Comparison of ENCODE assay signal across 25 mouse cellular contexts in genomic region chr19:21108311-21108710, GRCm38 (mm10).
DNase-seq lines count a peak whose midpoint lies in the region; ATAC-seq lines count a peak whose summit lies in the region.
"Had no signal": no experiment of that assay in that cellular context is flagged by ENCODE, and none has a peak within 500 bp of the region (broad histone marks: within the 10 kb centered on the region; RNA-seq: fewer than 3 reads in every experiment).

No protein-coding gene starts in this region.

- DNase-seq in kidney, adult 18-20 months, result peak; percentile 28
- DNase-seq in NIH3T3 (ENCODE audit: low read depth), result peak; percentile 27
- peak; percentile 36 to 43 for DNase-seq in kidney, postnatal 25 days
- no peak for DNase-seq in layer of hippocampus, adult 9-11 months
- DNase-seq in urinary bladder, postnatal 14 days (ENCODE audit: low spot score), result no peak
- DNase-seq: B cell, adult 2 months; cerebellum, adult 2 months; cerebellum, postnatal 36 days; gastrocnemius, postnatal 14 days; heart, adult 11 months; liver; liver, postnatal 0 days; lung, postnatal 14 days; midbrain, embryonic 14.5 days; spleen, adult 18-20 months had no signal

- H3K4me2 ChIP-seq in kidney, embryonic 14.5 days (replicated peaks; ENCODE audit: low read depth, low read length), result no peak overlapping the region
- no peak overlapping the region for H3K4me2 ChIP-seq in intestine, embryonic 16.5 days (ENCODE audit: low read depth, low read length)
- no peak overlapping the region for H3K4me2 ChIP-seq in hindbrain, embryonic 12.5 days (replicated peaks)
- H3K4me2 ChIP-seq: heart, embryonic 11.5 days had no signal

- no peaks in the 10 kb centered on the region for H3K36me3 ChIP-seq in kidney, embryonic 14.5 days (ENCODE audit: control insufficient read depth, insufficient read depth, low read length)
- no peaks in the 10 kb centered on the region for H3K36me3 ChIP-seq in intestine, embryonic 16.5 days (ENCODE audit: control insufficient read depth, insufficient read depth, low read length)
- H3K36me3 ChIP-seq in hindbrain, embryonic 12.5 days, result no peaks in the 10 kb centered on the region
- H3K36me3 ChIP-seq: G1E; hindbrain, embryonic 10.5 days; limb, embryonic 10.5 days had no signal

- WGBS in kidney, embryonic 14.5 days, result 83% methylated on average over 2 of the region's 2 CpGs
- WGBS in intestine, embryonic 16.5 days, result 79% methylated on average over 2 of the region's 2 CpGs
- 91% methylated on average over 2 of the region's 2 CpGs for WGBS in hindbrain, embryonic 12.5 days

- no peak overlapping the region for H3K4me3 ChIP-seq in kidney, embryonic 14.5 days (ENCODE audit: low read length)
- no peak overlapping the region for H3K4me3 ChIP-seq in intestine, embryonic 16.5 days (ENCODE audit: low read length)
- H3K4me3 ChIP-seq in hindbrain, embryonic 12.5 days, result no peak overlapping the region
- H3K4me3 ChIP-seq: hindbrain, embryonic 10.5 days; limb, embryonic 10.5 days had no signal

- H3K27me3 ChIP-seq in kidney, embryonic 14.5 days (ENCODE audit: control insufficient read depth, insufficient read depth, low read length), result no peaks in the 10 kb centered on the region
- H3K27me3 ChIP-seq in intestine, embryonic 16.5 days (replicated peaks; ENCODE audit: control insufficient read depth, insufficient read depth, low read length), result no peaks in the 10 kb centered on the region
- no peaks in the 10 kb centered on the region for H3K27me3 ChIP-seq in hindbrain, embryonic 12.5 days
- H3K27me3 ChIP-seq: CH12.LX had no signal

- peaks cover 12% of the 10 kb centered on the region; the same call in 1 of the 2 replicates for H3K4me1 ChIP-seq in kidney, embryonic 14.5 days (ENCODE audit: control insufficient read depth, insufficient read depth, low read length)
- H3K4me1 ChIP-seq in intestine, embryonic 16.5 days (ENCODE audit: control insufficient read depth, insufficient read depth, low read length), result peaks cover 27% of the 10 kb centered on the region
- H3K4me1 ChIP-seq in hindbrain, embryonic 12.5 days, result 0 out of 2 replicates have a peak, but pooled peaks cover 2% of the 10 kb centered on the region
- H3K4me1 ChIP-seq: limb, embryonic 10.5 days had no signal

- H3K27ac ChIP-seq in kidney, embryonic 14.5 days (ENCODE audit: low read depth, low read length), result no peak overlapping the region
- H3K27ac ChIP-seq in intestine, embryonic 16.5 days (ENCODE audit: low read length), result peak overlapping the region; percentile 95
- H3K27ac ChIP-seq in hindbrain, embryonic 12.5 days, result no peak overlapping the region
- H3K27ac ChIP-seq: hindbrain, embryonic 10.5 days; hindbrain, postnatal 0 days; limb, embryonic 10.5 days had no signal

- no peak for ATAC-seq in kidney, embryonic 14.5 days (ENCODE audit: low FRiP score, low TSS enrichment)
- ATAC-seq in intestine, embryonic 16.5 days, result no peak
- ATAC-seq in hindbrain, embryonic 12.5 days (ENCODE audit: low FRiP score), result no peak
- ATAC-seq: forebrain, embryonic 16.5 days; hindbrain, postnatal 0 days; liver, postnatal 0 days had no signal

- no peak overlapping the region for H3K9ac ChIP-seq in kidney, embryonic 14.5 days (ENCODE audit: low read depth, low read length)
- H3K9ac ChIP-seq in intestine, embryonic 16.5 days (ENCODE audit: low read depth, low read length), result 0 out of 2 replicates have a peak overlapping the region, but pooled peaks have one; percentile 29
- H3K9ac ChIP-seq in hindbrain, embryonic 12.5 days, result no peak overlapping the region
- H3K9ac ChIP-seq: liver, postnatal 0 days had no signal

- H3K9me3 ChIP-seq in kidney, embryonic 14.5 days (ENCODE audit: control insufficient read depth, low read length), result no peaks in the 10 kb centered on the region
- H3K9me3 ChIP-seq in intestine, embryonic 16.5 days (ENCODE audit: control insufficient read depth, low read length), result no peaks in the 10 kb centered on the region
- no peaks in the 10 kb centered on the region for H3K9me3 ChIP-seq in hindbrain, embryonic 12.5 days (replicated peaks)
- H3K9me3 ChIP-seq: G1E; hindbrain, embryonic 10.5 days; limb, embryonic 10.5 days had no signal

Comparison
In these comparisons a context has a peak if more than half of its experiments do, and no peak if none do; other contexts are left out.
1. DNase-seq: peak in kidney, adult 18-20 months (single experiment), NIH3T3 (single experiment) and kidney, postnatal 25 days (2 of 2); none in layer of hippocampus, adult 9-11 months (single experiment) and urinary bladder, postnatal 14 days (single experiment).